Mouse (Mus musculus) thymus, postnatal 10 days (tissue): ENCODE measurements around the gene Gm10413.
"Not testable (repeated sequence)": the region's sequence is repeated elsewhere in the genome, so short reads cannot be mapped to it uniquely, and the experiment has no call there.

ENCODE experiments used
- DNase-seq, 2 experiments: peaks; one replicate each; pipeline ENCODE4 v3.0.0; 2021; ENCODE audit warnings: low spot score in 2 of 2

Gene Gm10413

GRCm38 (mm10) chr14:3394793-3395192 is at the start of gene Gm10413:
TSS of gene Gm10413 (plus strand) at chr14:3395093.
- DNase-seq, result not testable (repeated sequence)

GRCm38 (mm10) chr14:3412314-3412713 is 17.4 kb downstream of the Gm10413 start, which contains the start of gene Gm10409:
TSS of gene Gm10409 (plus strand) at chr14:3412614.
- DNase-seq, result not testable (repeated sequence)

GRCm38 (mm10) chr14:3427803-3428202 is 32.9 kb downstream of the Gm10413 start, which contains the start of gene Gm3005:
TSS of gene Gm3005 (plus strand) at chr14:3428103.
- not testable (repeated sequence) for DNase-seq

- not testable (repeated sequence) for DNase-seq
Measured at GRCm38 (mm10) chr14:3449079-3449478, 54.2 kb downstream of the Gm10413 start, which contains the start of gene Gm10408. TSS of gene Gm10408 (plus strand) at chr14:3449379.
